Mouse (Mus musculus): ENCODE results near the gene Ucn. TPM values are rescaled to one million over a fixed set of nuclear protein-coding genes. Genes with fewer than 3 reads are reported as not detected.

Gene Ucn
- polyA plus RNA-seq, 1 experiment: not detected

GRCm38 (mm10) chr5:31164878-31165277 is 26.2 kb upstream of the Ucn start:
- no peak for TF ChIP-seq POLR2A (IDR thresholded peaks at IDR 0.05; ENCODE audit: low read depth, low read length)
- no peak for TF ChIP-seq CTCF (conservative IDR thresholded peaks at IDR 0.05; ENCODE audit: insufficient read depth, insufficient read length, low read depth, low read length)
- H3K36me3 ChIP-seq (ENCODE audit: control insufficient read depth, insufficient read depth, low read length): peaks cover 12% of the 10 kb centered on the region
- H3K27ac ChIP-seq (ENCODE audit: insufficient read depth, low read depth, low read length): no peak overlapping the region

GRCm38 (mm10) chr5:31162462-31162861 is 23.8 kb upstream of the Ucn start:
- no peaks in the 10 kb centered on the region for H3K27me3 ChIP-seq (replicated peaks; ENCODE audit: control insufficient read depth, insufficient read depth, low read length)
- H3K36me3 ChIP-seq (ENCODE audit: control insufficient read depth, insufficient read depth, low read length): peaks cover 12% of the 10 kb centered on the region
- H3K4me1 ChIP-seq (ENCODE audit: control insufficient read depth, insufficient read depth, low read length): no peaks in the 10 kb centered on the region
- H3K27ac ChIP-seq (ENCODE audit: insufficient read depth, low read depth, low read length): no peak overlapping the region
- H3K4me3 ChIP-seq (ENCODE audit: insufficient read depth, low read depth, low read length): no peak overlapping the region
- TF ChIP-seq CTCF (conservative IDR thresholded peaks at IDR 0.05; ENCODE audit: insufficient read depth, insufficient read length, low read depth, low read length) (no peak), POLR2A (IDR thresholded peaks at IDR 0.05; ENCODE audit: low read depth, low read length) (no peak)
- no peak for DNase-seq

More at GRCm38 (mm10) chr5:31164878-31165277, 26.2 kb upstream of the Ucn start:
- H3K27me3 ChIP-seq (replicated peaks; ENCODE audit: control insufficient read depth, insufficient read depth, low read length): no peaks in the 10 kb centered on the region
- no peak for DNase-seq
- WGBS: 95% methylated on average over 1 of the region's 1 CpGs
- H3K4me3 ChIP-seq (ENCODE audit: insufficient read depth, low read depth, low read length): no peak overlapping the region
- no peaks in the 10 kb centered on the region for H3K4me1 ChIP-seq (ENCODE audit: control insufficient read depth, insufficient read depth, low read length)

- H3K4me3 ChIP-seq (ENCODE audit: insufficient read depth, low read depth, low read length): peak within 1 kb of the TSS; percentile 82
- H3K27me3 ChIP-seq (replicated peaks; ENCODE audit: control insufficient read depth, insufficient read depth, low read length): no peaks in the 10 kb centered on the region
- peaks cover 2% of the 10 kb centered on the region; the same call in 1 of the 2 replicates for H3K4me1 ChIP-seq (ENCODE audit: control insufficient read depth, insufficient read depth, low read length)
- WGBS: under 1% methylated on average over 19 of the region's 19 CpGs
- TF ChIP-seq CTCF (conservative IDR thresholded peaks at IDR 0.05; ENCODE audit: insufficient read depth, insufficient read length, low read depth, low read length) (no peak), POLR2A (IDR thresholded peaks at IDR 0.05; ENCODE audit: low read depth, low read length) (peak; percentile 53)
- H3K27ac ChIP-seq (ENCODE audit: insufficient read depth, low read depth, low read length): peak within 1 kb of the TSS; percentile 76
- H3K36me3 ChIP-seq (ENCODE audit: control insufficient read depth, insufficient read depth, low read length): peaks cover 5% of the 10 kb centered on the region; the same call in 1 of the 2 replicates
- DNase-seq: peak; percentile 94
Observed at GRCm38 (mm10) chr5:31154152-31154553, 15.5 kb upstream of the Ucn start, which contains the start of gene Mpv17. Gene Mpv17 (minus strand): TSS chr5:31154251.

GRCm38 (mm10) chr5:31153516-31154151 is 15.0 kb upstream of the Ucn start:
- Histone ChIP-seq H3K4me3 (ENCODE audit: insufficient read depth, low read depth, low read length) (peak overlapping the region; percentile 82), H3K4me1 (ENCODE audit: control insufficient read depth, insufficient read depth, low read length) (peaks cover 2% of the 10 kb centered on the region; the same call in 1 of the 2 replicates), H3K27me3 (replicated peaks; ENCODE audit: control insufficient read depth, insufficient read depth, low read length) (no peaks in the 10 kb centered on the region), H3K36me3 (ENCODE audit: control insufficient read depth, insufficient read depth, low read length) (peaks cover 5% of the 10 kb centered on the region; the same call in 1 of the 2 replicates), H3K27ac (ENCODE audit: insufficient read depth, low read depth, low read length) (peak overlapping the region; percentile 28; the same call in 1 of the 2 replicates)
- WGBS: 15% methylated on average over 6 of the region's 6 CpGs
- DNase-seq: no peak
- TF ChIP-seq POLR2A (IDR thresholded peaks at IDR 0.05; ENCODE audit: low read depth, low read length) (no peak), CTCF (conservative IDR thresholded peaks at IDR 0.05; ENCODE audit: insufficient read depth, insufficient read length, low read depth, low read length) (no peak)

- Histone ChIP-seq H3K4me1 (ENCODE audit: control insufficient read depth, insufficient read depth, low read length) (peaks cover 2% of the 10 kb centered on the region; the same call in 1 of the 2 replicates), H3K27me3 (replicated peaks; ENCODE audit: control insufficient read depth, insufficient read depth, low read length) (no peaks in the 10 kb centered on the region), H3K27ac (ENCODE audit: insufficient read depth, low read depth, low read length) (no peak overlapping the region), H3K36me3 (ENCODE audit: control insufficient read depth, insufficient read depth, low read length) (no peaks in the 10 kb centered on the region), H3K4me3 (ENCODE audit: insufficient read depth, low read depth, low read length) (no peak overlapping the region)
- WGBS: 77% methylated on average over 3 of the region's 3 CpGs
- TF ChIP-seq POLR2A (IDR thresholded peaks at IDR 0.05; ENCODE audit: low read depth, low read length) (no peak), CTCF (conservative IDR thresholded peaks at IDR 0.05; ENCODE audit: insufficient read depth, insufficient read length, low read depth, low read length) (no peak)
- no peak for DNase-seq
Observed at GRCm38 (mm10) chr5:31151746-31152145, 13.1 kb upstream of the Ucn start.

GRCm38 (mm10) chr5:31149781-31150180 is 11.2 kb upstream of the Ucn start:
- DNase-seq: no peak
- TF ChIP-seq POLR2A (IDR thresholded peaks at IDR 0.05; ENCODE audit: low read depth, low read length) (no peak), CTCF (conservative IDR thresholded peaks at IDR 0.05; ENCODE audit: insufficient read depth, insufficient read length, low read depth, low read length) (no peak)
- no peaks in the 10 kb centered on the region for H3K27me3 ChIP-seq (replicated peaks; ENCODE audit: control insufficient read depth, insufficient read depth, low read length)
- no peak overlapping the region for H3K27ac ChIP-seq (ENCODE audit: insufficient read depth, low read depth, low read length)
- 79% methylated on average over 4 of the region's 4 CpGs for WGBS
- H3K36me3 ChIP-seq (ENCODE audit: control insufficient read depth, insufficient read depth, low read length): no peaks in the 10 kb centered on the region
- peaks cover 2% of the 10 kb centered on the region; the same call in 1 of the 2 replicates for H3K4me1 ChIP-seq (ENCODE audit: control insufficient read depth, insufficient read depth, low read length)
- H3K4me3 ChIP-seq (ENCODE audit: insufficient read depth, low read depth, low read length): no peak overlapping the region

- no peak overlapping the region for H3K4me3 ChIP-seq (ENCODE audit: insufficient read depth, low read depth, low read length)
- DNase-seq: peak; percentile 7
Observed at GRCm38 (mm10) chr5:31138968-31139425, 368 bp upstream of the Ucn start.

More at GRCm38 (mm10) chr5:31138968-31139425, 368 bp upstream of the Ucn start:
- TF ChIP-seq POLR2A (IDR thresholded peaks at IDR 0.05; ENCODE audit: low read depth, low read length) (no peak), CTCF (conservative IDR thresholded peaks at IDR 0.05; ENCODE audit: insufficient read depth, insufficient read length, low read depth, low read length) (no peak)
- Histone ChIP-seq H3K4me1 (ENCODE audit: control insufficient read depth, insufficient read depth, low read length) (no peaks in the 10 kb centered on the region), H3K27ac (ENCODE audit: insufficient read depth, low read depth, low read length) (no peak overlapping the region), H3K27me3 (replicated peaks; ENCODE audit: control insufficient read depth, insufficient read depth, low read length) (no peaks in the 10 kb centered on the region), H3K36me3 (ENCODE audit: control insufficient read depth, insufficient read depth, low read length) (no peaks in the 10 kb centered on the region; the same call in 1 of the 2 replicates)
- 10% methylated on average over 9 of the region's 9 CpGs for WGBS

Data from kidney, adult 2 months (tissue).